Mouse (Mus musculus): ENCODE data around the gene Sptbn1.

Sptbn1 gene

DNA sequence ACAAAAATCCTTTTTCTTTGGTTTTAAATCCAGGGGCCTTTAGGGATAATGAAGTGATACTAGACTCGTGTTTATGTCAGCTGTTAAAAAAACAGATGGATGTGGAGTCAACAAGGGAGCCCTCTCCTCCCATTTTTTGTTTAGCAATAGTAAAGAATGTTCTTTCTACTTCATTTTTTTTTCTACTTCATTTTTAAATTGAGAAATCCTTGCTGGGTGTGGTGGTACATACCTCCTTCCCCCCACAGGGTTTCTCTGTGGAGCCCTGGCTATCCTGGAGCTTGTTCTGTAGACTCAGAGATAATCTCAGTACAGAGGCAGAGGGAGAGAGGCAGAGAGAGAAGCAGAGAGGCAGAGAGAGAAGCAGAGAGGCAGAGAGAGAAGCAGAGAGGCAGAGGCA lies 133.9 kb downstream of the Sptbn1 start:
- no peak for DNase-seq (ENCODE audit: low read depth in 2 of 2, low spot score in 2 of 2)

- no peak for DNase-seq (ENCODE audit: low read depth in 2 of 2, low spot score in 2 of 2)
Observed at GRCm38 (mm10) chr11:30132581-30132980, 135.4 kb downstream of the Sptbn1 start.

GRCm38 (mm10) chr11:30131640-30132039 lies 136.3 kb downstream of the Sptbn1 start:
- DNase-seq (ENCODE audit: low read depth in 2 of 2, low spot score in 2 of 2), result no peak

GRCm38 (mm10) chr11:30129339-30129738 lies 138.6 kb downstream of the Sptbn1 start:
- DNase-seq (ENCODE audit: low read depth in 2 of 2, low spot score in 2 of 2), result no peak

DNA sequence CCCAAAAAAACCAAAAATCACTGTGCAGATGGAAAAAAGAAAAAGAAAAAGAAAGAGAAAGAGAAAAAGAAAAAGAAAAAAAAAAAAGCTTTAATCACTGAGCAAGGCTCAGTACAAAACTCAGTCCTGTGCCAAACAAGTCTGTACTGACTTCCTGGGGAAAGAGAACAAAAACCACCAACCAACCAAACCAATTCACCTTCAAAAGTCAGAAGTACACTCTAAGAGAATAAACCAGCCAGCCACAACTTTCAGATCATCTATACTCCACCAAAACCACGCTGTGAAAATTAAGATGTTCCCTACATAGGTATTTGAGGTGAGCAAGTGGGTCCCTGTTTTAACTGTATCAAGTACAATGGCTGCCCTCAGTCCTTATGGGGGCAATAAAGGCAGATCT lies 141.1 kb downstream of the Sptbn1 start:
- DNase-seq (ENCODE audit: low read depth in 2 of 2, low spot score in 2 of 2), result peak in 1 of 2 experiments; percentile 6

DNA sequence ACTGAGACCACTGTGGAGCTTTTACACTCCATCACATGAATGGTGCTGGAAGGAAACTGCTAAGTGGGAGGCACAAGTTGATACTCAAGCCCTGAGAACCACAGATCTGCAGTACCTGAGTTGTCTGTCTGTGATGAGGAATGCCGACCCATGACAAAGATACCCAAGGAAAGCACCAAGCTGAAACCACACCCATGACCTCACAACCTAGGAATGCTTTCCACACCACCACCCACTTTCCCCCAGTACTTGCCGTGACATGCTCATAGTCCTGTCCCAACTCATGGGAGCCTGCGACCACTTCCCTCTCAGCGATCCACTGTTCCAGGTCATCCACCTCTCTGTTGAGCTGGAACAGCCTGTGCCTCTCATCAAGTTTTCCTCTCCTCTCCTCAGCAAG lies 149.9 kb downstream of the Sptbn1 start:
- no peak for DNase-seq (ENCODE audit: low read depth in 2 of 2, low spot score in 2 of 2)

DNA sequence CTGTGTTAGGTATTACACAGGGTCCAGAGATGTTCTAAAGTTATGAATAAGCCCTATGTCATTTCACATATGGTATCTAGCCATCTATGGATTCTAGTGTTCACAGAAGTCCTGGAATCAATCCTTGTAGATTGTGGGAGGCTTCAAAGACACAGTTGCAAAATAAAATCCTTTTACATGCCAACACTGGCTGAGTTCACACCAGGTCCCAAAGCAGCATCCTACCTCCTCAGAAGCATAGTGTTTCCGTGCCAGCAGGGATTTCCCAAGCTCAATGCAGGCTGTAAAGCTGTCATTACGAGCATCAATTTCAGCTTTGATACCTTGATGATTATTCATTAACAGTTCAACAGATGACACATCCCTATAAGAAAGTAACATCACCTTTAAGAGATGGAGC lies 154.3 kb downstream of the Sptbn1 start:
- DNase-seq (ENCODE audit: low read depth in 2 of 2, low spot score in 2 of 2), result no peak

DNA sequence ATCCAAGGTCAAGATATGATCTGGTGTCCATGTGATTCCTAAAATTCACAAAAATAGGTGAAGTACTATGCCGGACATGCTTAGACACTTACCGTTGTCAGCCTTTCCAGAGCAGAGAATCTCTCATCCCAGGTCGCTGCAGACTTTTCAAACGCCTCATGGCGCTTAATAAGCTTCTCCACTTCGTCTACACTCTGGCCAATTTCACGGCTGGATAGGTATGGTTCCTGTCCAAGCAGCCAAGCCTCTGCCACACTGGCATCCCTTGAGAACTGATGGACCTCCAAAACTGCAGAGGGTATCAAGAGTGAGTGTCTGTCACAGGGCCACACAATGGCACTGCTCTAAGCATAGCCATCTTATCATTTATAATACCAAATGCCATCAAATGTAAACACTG lies 157.3 kb downstream of the Sptbn1 start:
- no peak for DNase-seq (ENCODE audit: low read depth in 2 of 2, low spot score in 2 of 2)

DNA sequence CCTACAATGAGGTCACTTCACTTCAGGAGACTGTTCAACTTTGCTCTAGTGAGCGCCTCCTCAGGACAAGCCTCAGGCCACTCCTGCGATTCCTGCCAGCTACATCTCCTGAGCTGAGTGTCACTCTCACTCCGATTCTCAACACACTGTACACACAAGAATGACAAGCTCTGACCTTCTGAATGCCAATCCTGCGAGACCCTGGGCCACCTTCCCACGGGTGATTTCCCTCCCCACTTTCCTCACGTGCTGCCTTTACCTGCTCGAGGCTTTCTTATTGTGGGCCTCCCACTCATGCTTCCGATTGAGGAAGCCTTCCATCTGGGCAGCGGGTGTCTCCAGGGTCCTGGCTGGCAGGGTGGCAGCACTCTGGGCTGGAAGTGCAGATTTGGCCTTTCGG lies 163.8 kb downstream of the Sptbn1 start:
- no peak for DNase-seq (ENCODE audit: low read depth in 2 of 2, low spot score in 2 of 2)

DNA sequence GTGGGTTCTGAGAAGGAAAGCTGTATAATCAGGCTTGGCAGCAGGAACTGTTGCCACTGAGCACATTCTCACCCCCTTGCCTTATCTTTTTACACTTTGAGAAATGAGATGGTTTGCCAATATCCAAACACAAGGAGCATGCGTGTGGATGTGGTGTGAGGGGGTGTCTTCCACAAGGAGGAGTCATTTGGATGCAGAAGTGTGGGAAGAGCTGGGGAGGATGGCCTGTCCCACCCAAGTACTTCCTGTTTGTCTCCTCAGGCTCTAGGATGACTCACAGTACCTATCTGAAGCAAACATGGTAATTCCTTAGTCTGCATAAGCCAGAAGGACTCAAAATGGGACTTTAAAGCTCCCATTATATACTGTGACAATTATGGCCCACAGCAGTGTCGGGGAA lies 165.4 kb downstream of the Sptbn1 start:
- no peak for DNase-seq (ENCODE audit: low read depth in 2 of 2, low spot score in 2 of 2)

- no peak for DNase-seq (ENCODE audit: low read depth in 2 of 2, low spot score in 2 of 2)
Observed at GRCm38 (mm10) chr11:30101796-30102195, 166.2 kb downstream of the Sptbn1 start.

GRCm38 (mm10) chr11:30101162-30101561 lies 166.8 kb downstream of the Sptbn1 start:
- DNase-seq (ENCODE audit: low read depth in 2 of 2, low spot score in 2 of 2), result no peak

GRCm38 (mm10) chr11:30099916-30100315 lies 168.1 kb downstream of the Sptbn1 start:
- DNase-seq (ENCODE audit: low read depth in 2 of 2, low spot score in 2 of 2), result no peak

- DNase-seq (ENCODE audit: low read depth in 2 of 2, low spot score in 2 of 2), result no peak
Observed at GRCm38 (mm10) chr11:30095212-30095773, 172.7 kb downstream of the Sptbn1 start.

DNA sequence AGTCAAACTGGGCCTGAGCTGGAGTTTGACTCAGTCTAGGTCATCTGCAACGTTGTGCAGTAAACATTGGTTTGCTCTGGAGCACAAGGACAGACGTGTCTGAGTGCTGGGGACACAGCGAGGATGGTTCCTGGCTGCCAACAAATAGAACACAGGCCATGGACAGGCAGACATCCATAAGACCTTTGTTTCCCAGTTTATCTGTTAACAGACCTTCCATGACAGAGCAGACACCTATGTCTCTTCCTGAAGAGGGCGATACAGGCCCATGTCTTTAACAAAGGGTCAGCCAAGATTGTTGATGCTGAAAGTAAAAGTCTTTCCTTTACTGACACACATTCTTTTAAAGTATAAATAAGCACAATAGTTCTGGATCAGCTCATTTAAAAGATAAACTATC lies 176.1 kb downstream of the Sptbn1 start:
- DNase-seq (ENCODE audit: low read depth in 2 of 2, low spot score in 2 of 2), result no peak

DNA sequence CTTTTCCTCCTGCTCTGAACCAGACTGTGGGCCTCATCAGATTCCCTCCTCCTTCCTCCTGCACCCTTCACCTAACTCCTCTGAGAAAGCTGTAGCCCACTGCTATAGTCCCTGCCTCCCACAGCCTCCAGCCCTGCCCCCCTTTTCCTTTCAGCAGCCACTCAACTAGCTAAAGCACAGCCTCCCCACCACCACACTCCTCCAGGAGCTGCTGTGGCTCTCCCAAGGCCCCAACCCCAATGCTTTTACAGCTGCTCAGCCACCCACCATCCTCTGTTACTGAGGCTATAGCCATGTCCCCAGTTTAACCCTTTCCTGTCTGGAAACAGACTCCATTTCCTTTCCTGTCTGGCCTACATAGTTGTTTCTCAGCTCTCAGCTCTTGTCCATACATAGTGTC lies 182.9 kb downstream of the Sptbn1 start:
- no peak for DNase-seq (ENCODE audit: low read depth in 2 of 2, low spot score in 2 of 2)

- no peak for DNase-seq (ENCODE audit: low read depth in 2 of 2, low spot score in 2 of 2)
Observed at GRCm38 (mm10) chr11:30057299-30057698, 210.7 kb downstream of the Sptbn1 start.
